Mouse (Mus musculus) gastrocnemius, postnatal 10 days (tissue): ENCODE measurements around the gene Fbxo28. TPM values are rescaled to one million over a fixed set of nuclear protein-coding genes. Genes with fewer than 3 reads are reported as not detected.
"Not testable (repeated sequence)": the region's sequence is repeated elsewhere in the genome, so short reads cannot be mapped to it uniquely, and the experiment has no call there.

Experiments
- DNase-seq: peaks from one replicate; pipeline ENCODE4 v3.0.0; 2021; ENCODE audit warnings: mixed read lengths
- total RNA-seq, 2 experiments: library from RNA; stranded (reverse); gene quantifications; 2 replicates each; pipeline ENCODE4 v1.2.3; 2021

Fbxo28 gene
- total RNA-seq, 2 experiments from 2014 or later, result 16.8 to 23.5 TPM

- no peak for DNase-seq
These were observed 564 bp upstream of the Fbxo28 start for GRCm38 (mm10) chr1:182341993-182342392.

GRCm38 (mm10) chr1:182340281-182340680 lies 1.1 kb downstream of the Fbxo28 start:
- DNase-seq, result no peak

GRCm38 (mm10) chr1:182338961-182339565 lies 2.4 kb downstream of the Fbxo28 start:
- no peak for DNase-seq

GRCm38 (mm10) chr1:182333766-182334437 lies 7.5 kb downstream of the Fbxo28 start:
- DNase-seq, result no peak

- DNase-seq, result no peak
These were observed 9.1 kb downstream of the Fbxo28 start for GRCm38 (mm10) chr1:182332090-182333034.

GRCm38 (mm10) chr1:182325919-182326318 lies 15.5 kb downstream of the Fbxo28 start:
- DNase-seq, result no peak

GRCm38 (mm10) chr1:182324552-182324951 lies 16.9 kb downstream of the Fbxo28 start:
- DNase-seq, result no peak

GRCm38 (mm10) chr1:182323139-182323538 lies 18.3 kb downstream of the Fbxo28 start:
- DNase-seq, result no peak

- DNase-seq, result no peak
These were observed 27.2 kb downstream of the Fbxo28 start for GRCm38 (mm10) chr1:182314201-182314600.

GRCm38 (mm10) chr1:182313181-182313580 lies 28.2 kb downstream of the Fbxo28 start:
- no peak for DNase-seq

- DNase-seq, result no peak
These were observed 30.1 kb downstream of the Fbxo28 start for GRCm38 (mm10) chr1:182311376-182311775.

GRCm38 (mm10) chr1:182310316-182310715 lies 31.1 kb downstream of the Fbxo28 start:
- no peak for DNase-seq

- DNase-seq, result no peak
These were observed 32.0 kb downstream of the Fbxo28 start for GRCm38 (mm10) chr1:182309403-182309802.

- DNase-seq, result no peak
These were observed 38.5 kb downstream of the Fbxo28 start for GRCm38 (mm10) chr1:182302916-182303315.

- no peak for DNase-seq
These were observed 39.1 kb downstream of the Fbxo28 start for GRCm38 (mm10) chr1:182302176-182302870.

- DNase-seq, result no peak
These were observed 43.6 kb downstream of the Fbxo28 start for GRCm38 (mm10) chr1:182297821-182298220.

GRCm38 (mm10) chr1:182297246-182297645 lies 44.2 kb downstream of the Fbxo28 start:
- no peak for DNase-seq

GRCm38 (mm10) chr1:182296816-182297215 lies 44.6 kb downstream of the Fbxo28 start:
- DNase-seq, result no peak

GRCm38 (mm10) chr1:182296141-182296540 lies 45.3 kb downstream of the Fbxo28 start:
- DNase-seq, result no peak

GRCm38 (mm10) chr1:182292291-182292690 lies 49.1 kb downstream of the Fbxo28 start:
- DNase-seq, result no peak

GRCm38 (mm10) chr1:182290741-182291140 lies 50.7 kb downstream of the Fbxo28 start:
- DNase-seq, result not testable (repeated sequence)

- no peak for DNase-seq
These were observed 51.6 kb downstream of the Fbxo28 start for GRCm38 (mm10) chr1:182289781-182290180.
